Mouse (Mus musculus) liver, embryonic 14.5 days (tissue): ENCODE measurements at regions not wholly inside any gene's neighbourhood (a gene's known extent, or its start where the extent isn't known, plus 50 kb on each side); places are given as distances from the start of the nearest gene placed in this dataset.

Source experiments
- CTCF ChIP-seq: IDR thresholded peaks from 2 replicates; pipeline ENCODE4 v1.5.1; 2016; ENCODE audit warnings: antibody characterized with exemption, low read depth, control low read depth
- EP300 ChIP-seq: IDR thresholded peaks from 2 replicates; pipeline ENCODE4 v1.6.1; 2016; ENCODE audit warnings: antibody characterized with exemption, low read depth

DNA sequence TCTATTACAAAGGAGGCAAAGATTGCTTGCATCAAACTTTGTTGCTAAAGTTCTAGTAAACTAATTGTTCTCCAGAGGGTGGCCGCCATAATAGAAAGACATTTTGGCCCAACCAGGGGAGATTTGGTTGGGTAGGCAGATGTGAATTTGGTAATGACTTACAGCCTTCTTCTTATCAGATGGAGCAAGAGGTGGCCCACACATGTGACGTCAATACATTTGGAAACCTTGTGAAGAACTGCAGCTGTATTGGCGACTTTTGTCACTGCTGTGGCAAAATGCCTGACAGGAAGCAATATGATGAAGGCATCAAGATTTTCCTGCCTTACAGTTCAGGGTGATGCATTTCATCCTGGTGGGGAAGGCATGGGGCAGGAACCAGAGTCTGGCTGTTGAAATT lies 116.5 kb upstream of the Tgfbr2 start:
- no peak for TF ChIP-seq CTCF
- no peak for TF ChIP-seq EP300
